22 mouse cellular contexts compared by ENCODE assay signal in the genomic region with DNA sequence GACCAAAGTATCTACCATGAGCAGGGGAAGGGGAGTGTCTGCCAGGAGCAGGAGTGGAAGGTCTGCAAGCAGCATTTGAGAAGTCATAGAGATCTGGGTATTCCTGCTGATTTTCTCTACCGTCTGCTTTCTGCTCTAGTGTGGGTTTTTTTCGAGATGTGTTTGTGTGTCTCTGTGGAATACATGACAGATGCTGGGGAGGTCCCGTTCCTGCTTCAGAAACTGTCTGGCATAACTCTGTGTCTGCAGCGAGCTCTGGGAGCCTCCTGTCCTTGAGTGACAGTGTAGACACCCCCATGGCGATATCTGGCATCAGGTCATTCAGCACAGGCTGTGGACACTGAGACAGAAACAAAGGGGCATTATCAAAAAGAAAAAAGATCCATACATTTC. TPM values are rescaled to one million over a fixed set of nuclear protein-coding genes. Genes with fewer than 3 reads are reported as not detected.
"Had no signal": no experiment of that assay in that cellular context is flagged by ENCODE, and none has a peak within 500 bp of the region (broad histone marks: within the 10 kb centered on the region; RNA-seq: fewer than 3 reads in every experiment).

No protein-coding gene starts in this region.

- H3K9me3 ChIP-seq: limb, embryonic 13.5 days; midbrain, embryonic 10.5 days; neural tube, embryonic 15.5 days had no signal

- H3K4me1 ChIP-seq: limb, embryonic 13.5 days; midbrain, embryonic 10.5 days; neural tube, embryonic 15.5 days had no signal

- DNase-seq: kidney, adult 9 months; kidney, postnatal 10 days; lung, adult 18-20 months; midbrain, embryonic 14.5 days; right cerebral cortex, adult 18-20 months; right cerebral cortex, postnatal 25 days; thymus, postnatal 4 days had no signal

- H3K27ac ChIP-seq: limb, embryonic 13.5 days; midbrain, embryonic 10.5 days; neural tube, embryonic 15.5 days had no signal

- H3K4me3 ChIP-seq: limb, embryonic 13.5 days; midbrain, embryonic 10.5 days; myocyte; neural tube, embryonic 15.5 days had no signal

- ATAC-seq: hindbrain, embryonic 16.5 days; inflammation-experienced regulatory T-cells, adult 6 months; intestine, postnatal 0 days had no signal

- H3K9ac ChIP-seq: limb, embryonic 13.5 days; neural tube, embryonic 15.5 days had no signal

- H3K27me3 ChIP-seq: limb, embryonic 13.5 days; neural tube, embryonic 15.5 days had no signal

- H3K4me2 ChIP-seq: limb, embryonic 13.5 days; liver, embryonic 11.5 days; neural tube, embryonic 15.5 days had no signal

RNA-seq across cellular contexts. Expression of gene Gm28051, which starts 28.0 kb away (rescaled TPM):
- total RNA-seq: layer of hippocampus, postnatal 14 days; left cerebral cortex, adult 8-10 months; left cerebral cortex, postnatal 25 days had no signal
- polyA plus RNA-seq: hindbrain, embryonic 16.5 days; inflammation-experienced regulatory T-cells, adult 6 months; intestine, postnatal 0 days; limb, embryonic 13.5 days; liver, embryonic 11.5 days; lung, embryonic 16.5 days; midbrain, embryonic 10.5 days; midbrain, embryonic 14.5 days; neural tube, embryonic 11.5 days; neural tube, embryonic 15.5 days; small intestine, adult 2 months; stomach, embryonic 16.5 days had no signal
